Mouse (Mus musculus) ES-Bruce4 (cell line): ENCODE measurements around the gene Immp1l. TPM values are rescaled to one million over a fixed set of nuclear protein-coding genes. Genes with fewer than 3 reads are reported as not detected.

Source experiments
- H3K27ac ChIP-seq: 2 replicates; pipeline ENCODE4 v1.5.1; 2012; ENCODE audit warnings: low read length, inconsistent platforms; ENCODE audit not compliant: insufficient read depth
- H3K27me3 ChIP-seq: 2 replicates; pipeline ENCODE4 v1.6.1; 2012; ENCODE audit warnings: mild to moderate bottlenecking, low read length, inconsistent platforms; ENCODE audit not compliant: control insufficient read depth, poor library complexity, insufficient read depth, severe bottlenecking
- H3K36me3 ChIP-seq: 2 replicates; pipeline ENCODE4 v1.6.1; 2012; ENCODE audit warnings: inconsistent platforms, mild to moderate bottlenecking, low read length, moderate library complexity; ENCODE audit not compliant: control insufficient read depth, poor library complexity, insufficient read depth, severe bottlenecking
- H3K4me1 ChIP-seq: one replicate; pipeline ENCODE4 v1.8.1; 2011; ENCODE audit warnings: low read length; ENCODE audit not compliant: control insufficient read depth, insufficient read depth
- H3K4me3 ChIP-seq: 2 replicates; pipeline ENCODE4 v1.5.1; 2011; ENCODE audit warnings: low read depth, mild to moderate bottlenecking, low read length
- H3K9ac ChIP-seq: 2 replicates; pipeline ENCODE4 v1.6.1; 2012; ENCODE audit warnings: low read depth, mild to moderate bottlenecking, inconsistent platforms; ENCODE audit not compliant: poor library complexity, severe bottlenecking
- H3K9me3 ChIP-seq: replicated peaks from 2 replicates; pipeline ENCODE4 v1.6.1; 2012; ENCODE audit warnings: mild to moderate bottlenecking, low read length, inconsistent platforms; ENCODE audit not compliant: control insufficient read depth, poor library complexity, insufficient read depth, severe bottlenecking
- CTCF ChIP-seq: IDR thresholded peaks from one replicate; pipeline ENCODE4 v1.8.1; 2011; ENCODE audit warnings: low read depth, low read length
- EP300 ChIP-seq: IDR thresholded peaks from 2 replicates; pipeline ENCODE4 v1.6.1; 2011; ENCODE audit warnings: low read depth, low read length; ENCODE audit not compliant: insufficient read depth
- POLR2A ChIP-seq: IDR thresholded peaks from one replicate; pipeline ENCODE4 v1.8.1; 2011; ENCODE audit warnings: low read length; ENCODE audit not compliant: insufficient read depth
- polyA plus RNA-seq: library from polyadenylated mRNA; stranded (reverse); fragments of >200 nt; gene quantifications from 2 replicates; pipeline ENCODE4 v1.2.4, GENCODE M21; 2011; ENCODE audit warnings: low read depth; ENCODE audit not compliant: missing spikeins, insufficient read depth, insufficient read length

The Immp1l gene
- polyA plus RNA-seq, 1 experiment: 25.1 TPM

- no peak for TF ChIP-seq EP300
- no peak for TF ChIP-seq CTCF
- TF ChIP-seq POLR2A: no peak
- Histone ChIP-seq H3K4me3 (no peak overlapping the region), H3K4me1 (no peaks in the 10 kb centered on the region), H3K9me3 (no peaks in the 10 kb centered on the region), H3K27ac (no peak overlapping the region), H3K9ac (no peak overlapping the region), H3K27me3 (no peaks in the 10 kb centered on the region), H3K36me3 (no peaks in the 10 kb centered on the region)
These were observed 6.2 kb downstream of the Immp1l start for GRCm38 (mm10) chr2:105910611-105911010.

- no peaks in the 10 kb centered on the region for H3K9me3 ChIP-seq
- H3K9ac ChIP-seq: no peak overlapping the region
- H3K27me3 ChIP-seq: no peaks in the 10 kb centered on the region
- TF ChIP-seq CTCF (no peak), POLR2A (no peak), EP300 (no peak)
- no peaks in the 10 kb centered on the region for H3K36me3 ChIP-seq
- no peak overlapping the region for H3K4me3 ChIP-seq
- no peak overlapping the region for H3K27ac ChIP-seq
- H3K4me1 ChIP-seq: no peaks in the 10 kb centered on the region
These were observed 9.4 kb downstream of the Immp1l start for GRCm38 (mm10) chr2:105913655-105914366.

GRCm38 (mm10) chr2:105916671-105917070 lies 12.2 kb downstream of the Immp1l start:
- Histone ChIP-seq H3K4me3 (no peak overlapping the region), H3K9me3 (no peaks in the 10 kb centered on the region), H3K36me3 (no peaks in the 10 kb centered on the region), H3K4me1 (no peaks in the 10 kb centered on the region), H3K9ac (no peak overlapping the region), H3K27ac (no peak overlapping the region), H3K27me3 (no peaks in the 10 kb centered on the region)
- TF ChIP-seq POLR2A (no peak), EP300 (no peak), CTCF (no peak)

- no peaks in the 10 kb centered on the region for H3K36me3 ChIP-seq
- no peaks in the 10 kb centered on the region for H3K27me3 ChIP-seq
- no peaks in the 10 kb centered on the region for H3K4me1 ChIP-seq
- no peak overlapping the region for H3K27ac ChIP-seq
- no peaks in the 10 kb centered on the region for H3K9me3 ChIP-seq
- TF ChIP-seq CTCF: no peak
- H3K9ac ChIP-seq: no peak overlapping the region
- no peak overlapping the region for H3K4me3 ChIP-seq
These were observed 13.3 kb downstream of the Immp1l start for GRCm38 (mm10) chr2:105917623-105918346.

GRCm38 (mm10) chr2:105950131-105950530 lies 45.7 kb downstream of the Immp1l start:
- TF ChIP-seq CTCF: no peak
- TF ChIP-seq EP300: no peak
- TF ChIP-seq POLR2A: no peak
- H3K36me3 ChIP-seq: no peaks in the 10 kb centered on the region

GRCm38 (mm10) chr2:105951350-105951940 lies 47.0 kb downstream of the Immp1l start:
- Histone ChIP-seq H3K9me3 (no peaks in the 10 kb centered on the region), H3K4me1 (no peaks in the 10 kb centered on the region), H3K4me3 (no peak overlapping the region), H3K27me3 (no peaks in the 10 kb centered on the region), H3K36me3 (no peaks in the 10 kb centered on the region), H3K27ac (no peak overlapping the region), H3K9ac (no peak overlapping the region)
- TF ChIP-seq EP300: no peak
- no peak for TF ChIP-seq POLR2A
- TF ChIP-seq CTCF: no peak

More at GRCm38 (mm10) chr2:105950131-105950530, 45.7 kb downstream of the Immp1l start:
- Histone ChIP-seq H3K27ac (no peak overlapping the region), H3K4me1 (no peaks in the 10 kb centered on the region), H3K9me3 (no peaks in the 10 kb centered on the region), H3K27me3 (no peaks in the 10 kb centered on the region), H3K4me3 (no peak overlapping the region), H3K9ac (no peak overlapping the region)
